Mouse (Mus musculus) embryonic fibroblast, embryonic 13.5 days (primary cell): ENCODE data around the gene Rabgap1l.

Experiments
- CTCF ChIP-seq: IDR thresholded peaks from 2 replicates; pipeline ENCODE4 v1.5.1; 2011; ENCODE audit warnings: mild to moderate bottlenecking, control low read depth, low read length, moderate library complexity, borderline replicate concordance; ENCODE audit not compliant: insufficient read depth
- POLR2A ChIP-seq: IDR thresholded peaks from 2 replicates; pipeline ENCODE4 v1.6.1; 2011; ENCODE audit warnings: low read depth, mild to moderate bottlenecking, control low read depth, low read length, moderate library complexity

DNA sequence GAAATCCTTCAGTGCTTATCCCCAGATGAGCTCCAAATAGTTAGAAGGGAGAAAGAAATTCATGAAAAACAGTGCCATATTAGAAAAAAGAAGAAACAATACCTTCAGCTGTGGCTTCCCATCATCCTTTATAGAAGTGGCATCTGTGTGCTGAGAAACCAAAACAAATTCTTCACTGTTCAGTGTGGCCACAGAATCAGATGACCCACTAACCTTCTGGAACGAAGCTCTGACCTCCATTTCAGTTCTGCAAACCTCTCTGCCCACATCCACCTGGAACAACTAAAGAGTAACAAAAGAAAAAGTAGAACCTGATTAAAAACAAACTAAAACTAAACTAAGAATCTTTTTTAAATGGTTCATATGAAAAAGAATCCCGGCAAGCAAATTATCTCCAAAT lies 52.4 kb downstream of the Rabgap1l start:
- TF ChIP-seq CTCF (no peak), POLR2A (no peak)
